Mouse (Mus musculus): ENCODE data around the gene Pvr. TPM values are rescaled to one million over a fixed set of nuclear protein-coding genes. Genes with fewer than 3 reads are reported as not detected.
A peak's percentile ranks its signal among the peaks of the same experiment; 100 is the strongest.

Pvr gene
- total and polyA plus RNA-seq, 2 experiments from 2014 or later, result 6.1 to 11.7 TPM

DNA sequence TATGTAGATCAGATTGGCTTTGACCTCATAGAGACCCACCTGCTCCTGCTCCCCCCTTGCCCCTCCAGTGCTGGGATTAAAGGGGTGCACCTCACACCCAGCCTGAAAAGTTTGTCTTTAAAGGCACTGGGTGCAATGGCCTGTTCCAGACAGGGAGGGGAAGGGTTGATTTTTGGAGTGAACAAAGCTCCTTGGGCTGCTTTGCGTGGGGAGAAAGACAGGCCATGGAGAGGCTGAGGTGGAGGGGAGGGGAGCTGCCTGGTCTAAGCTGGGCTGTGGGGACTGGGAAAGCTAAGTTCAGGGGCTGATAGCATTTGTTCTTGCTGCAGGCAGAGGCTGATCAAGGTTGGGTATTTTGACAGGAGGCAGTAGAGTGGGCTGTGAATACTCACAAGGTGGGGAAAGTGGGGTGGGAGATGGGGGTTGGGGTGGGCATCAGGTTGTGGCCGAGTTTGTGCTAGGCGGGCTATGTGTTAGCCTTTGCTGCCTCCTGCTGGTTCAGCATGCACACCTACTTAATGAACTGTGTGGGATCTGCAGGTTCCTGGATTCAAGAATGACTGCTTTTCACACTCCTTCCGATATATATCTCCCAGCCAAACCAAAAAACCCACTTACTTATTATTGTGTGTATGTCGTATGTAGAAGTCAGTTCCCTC, 48.9 kb downstream of the Pvr start:
- 49% methylated on average over 5 of the region's 5 CpGs for WGBS
- Histone ChIP-seq H3K4me2 (ENCODE audit: low read depth, low read length) (no peak overlapping the region), H3K27me3 (ENCODE audit: insufficient read depth, low read length) (no peaks in the 10 kb centered on the region), H3K27ac (no peak overlapping the region), H3K4me3 (ENCODE audit: low read length) (no peak overlapping the region), H3K4me1 (ENCODE audit: insufficient read depth, low read length) (no peaks in the 10 kb centered on the region), H3K9me3 (ENCODE audit: low read length) (no peaks in the 10 kb centered on the region), H3K9ac (replicated peaks; ENCODE audit: low read length) (no peak overlapping the region), H3K36me3 (ENCODE audit: insufficient read depth, low read length) (no peaks in the 10 kb centered on the region)
- DNase-seq (ENCODE audit: low spot score) (peak; percentile 16), ATAC-seq (no peak)
- peak; percentile 52 for TF ChIP-seq CTCF (IDR thresholded peaks at IDR 0.05; ENCODE audit: low read depth)

DNA sequence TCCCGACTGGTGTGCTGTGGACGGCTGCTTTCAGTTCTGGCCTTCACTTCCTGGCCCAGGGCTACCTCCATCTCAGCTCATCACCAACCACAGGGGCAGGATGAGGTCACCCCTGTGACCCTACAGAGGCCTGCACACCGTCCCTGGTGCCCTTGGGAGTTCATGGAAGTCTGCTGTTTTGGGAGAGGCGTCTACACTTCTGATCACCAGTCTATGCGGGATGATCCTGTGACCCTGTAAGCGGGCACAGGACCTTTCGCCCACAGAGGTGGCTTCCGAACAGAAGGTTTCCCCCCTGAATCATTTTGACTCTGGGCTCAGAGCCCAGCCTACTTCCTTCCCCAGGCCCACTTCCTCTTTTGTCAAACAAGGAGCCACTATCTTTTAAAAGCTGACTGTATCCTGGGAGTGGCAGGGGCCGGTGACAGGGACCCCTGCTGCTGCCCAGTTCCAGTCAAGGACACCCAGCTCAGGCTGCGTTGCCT, 49.8 kb downstream of the Pvr start:
- ATAC-seq, result no peak
- H3K36me3 ChIP-seq (ENCODE audit: insufficient read depth, low read length), result no peaks in the 10 kb centered on the region
- no peak for DNase-seq (ENCODE audit: low spot score)
- no peak for TF ChIP-seq CTCF (IDR thresholded peaks at IDR 0.05; ENCODE audit: low read depth)
- H3K9me3 ChIP-seq (ENCODE audit: low read length), result no peaks in the 10 kb centered on the region
- no peak overlapping the region for H3K4me3 ChIP-seq (ENCODE audit: low read length)
- no peaks in the 10 kb centered on the region for H3K27me3 ChIP-seq (ENCODE audit: insufficient read depth, low read length)
- H3K9ac ChIP-seq (replicated peaks; ENCODE audit: low read length), result no peak overlapping the region
- no peak overlapping the region for H3K4me2 ChIP-seq (ENCODE audit: low read depth, low read length)
- no peaks in the 10 kb centered on the region for H3K4me1 ChIP-seq (ENCODE audit: insufficient read depth, low read length)
- H3K27ac ChIP-seq, result no peak overlapping the region
- 64% methylated on average over 10 of the region's 10 CpGs for WGBS

DNA sequence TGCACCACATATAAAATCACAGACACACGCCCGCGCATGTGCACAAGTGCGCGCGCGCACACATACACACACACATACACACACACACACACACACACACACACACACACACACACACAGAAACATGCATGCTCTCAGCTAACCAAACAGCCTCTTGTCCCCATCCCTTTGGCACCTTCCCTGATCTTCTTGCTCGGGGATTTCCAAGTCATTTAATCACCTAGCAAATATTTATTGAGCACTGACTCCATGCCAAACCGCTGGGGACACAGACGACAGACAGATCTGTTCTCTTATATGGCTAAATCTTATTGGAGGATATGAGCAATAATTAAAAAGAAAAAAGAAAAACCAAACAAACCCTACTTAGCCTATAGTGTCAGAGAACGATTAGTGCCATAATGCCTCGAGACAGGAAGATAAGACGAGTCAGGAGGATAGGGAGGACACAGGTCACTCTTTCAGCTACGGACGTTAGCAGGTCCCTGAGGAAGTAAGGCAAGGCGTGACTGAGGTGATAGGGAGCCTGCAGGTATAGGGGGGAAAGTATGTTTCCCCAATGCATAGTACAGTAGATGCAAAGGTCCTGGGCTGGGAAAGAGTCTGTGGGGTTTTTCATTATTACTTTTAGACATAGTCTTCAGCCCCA, 53.1 kb downstream of the Pvr start:
- H3K36me3 ChIP-seq (ENCODE audit: insufficient read depth, low read length), result no peaks in the 10 kb centered on the region
- H3K4me2 ChIP-seq (ENCODE audit: low read depth, low read length), result no peak overlapping the region
- H3K4me3 ChIP-seq (ENCODE audit: low read length), result no peak overlapping the region
- no peaks in the 10 kb centered on the region for H3K4me1 ChIP-seq (ENCODE audit: insufficient read depth, low read length)
- 89% methylated on average over 16 of the region's 16 CpGs for WGBS
- H3K9ac ChIP-seq (replicated peaks; ENCODE audit: low read length), result no peak overlapping the region
- H3K27ac ChIP-seq, result no peak overlapping the region
- no peak for TF ChIP-seq CTCF (IDR thresholded peaks at IDR 0.05; ENCODE audit: low read depth)
- DNase-seq (ENCODE audit: low spot score) (no peak), ATAC-seq (no peak)
- no peaks in the 10 kb centered on the region for H3K9me3 ChIP-seq (ENCODE audit: low read length)
- no peaks in the 10 kb centered on the region for H3K27me3 ChIP-seq (ENCODE audit: insufficient read depth, low read length)

DNA sequence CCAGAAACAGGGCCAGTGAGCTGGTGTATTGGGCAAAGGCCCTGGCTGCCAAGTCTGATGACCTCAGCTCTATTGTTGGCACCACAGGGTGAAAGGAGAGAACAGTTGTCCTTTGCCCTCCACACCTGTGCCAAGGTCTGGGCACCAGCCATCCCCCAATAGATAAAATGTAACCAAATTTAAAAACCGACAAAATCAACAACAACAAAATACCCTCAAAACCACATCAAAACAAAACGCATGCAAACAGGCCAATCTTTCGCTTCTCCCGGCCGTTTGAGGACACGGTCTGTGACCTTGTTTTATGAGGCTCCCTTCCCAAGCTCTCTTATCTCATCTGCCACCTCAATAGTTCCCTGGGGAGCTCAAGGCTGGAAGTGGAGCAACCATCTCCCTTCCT, 54.5 kb downstream of the Pvr start:
- Histone ChIP-seq H3K9ac (replicated peaks; ENCODE audit: low read length) (no peak overlapping the region), H3K4me1 (ENCODE audit: insufficient read depth, low read length) (no peaks in the 10 kb centered on the region), H3K4me3 (ENCODE audit: low read length) (no peak overlapping the region), H3K27me3 (ENCODE audit: insufficient read depth, low read length) (no peaks in the 10 kb centered on the region), H3K27ac (no peak overlapping the region), H3K36me3 (ENCODE audit: insufficient read depth, low read length) (no peaks in the 10 kb centered on the region), H3K9me3 (ENCODE audit: low read length) (no peaks in the 10 kb centered on the region), H3K4me2 (ENCODE audit: low read depth, low read length) (no peak overlapping the region)
- DNase-seq (ENCODE audit: low spot score), result no peak
- 88% methylated on average over 6 of the region's 6 CpGs for WGBS
- no peak for TF ChIP-seq CTCF (IDR thresholded peaks at IDR 0.05; ENCODE audit: low read depth)
- ATAC-seq, result no peak

DNA sequence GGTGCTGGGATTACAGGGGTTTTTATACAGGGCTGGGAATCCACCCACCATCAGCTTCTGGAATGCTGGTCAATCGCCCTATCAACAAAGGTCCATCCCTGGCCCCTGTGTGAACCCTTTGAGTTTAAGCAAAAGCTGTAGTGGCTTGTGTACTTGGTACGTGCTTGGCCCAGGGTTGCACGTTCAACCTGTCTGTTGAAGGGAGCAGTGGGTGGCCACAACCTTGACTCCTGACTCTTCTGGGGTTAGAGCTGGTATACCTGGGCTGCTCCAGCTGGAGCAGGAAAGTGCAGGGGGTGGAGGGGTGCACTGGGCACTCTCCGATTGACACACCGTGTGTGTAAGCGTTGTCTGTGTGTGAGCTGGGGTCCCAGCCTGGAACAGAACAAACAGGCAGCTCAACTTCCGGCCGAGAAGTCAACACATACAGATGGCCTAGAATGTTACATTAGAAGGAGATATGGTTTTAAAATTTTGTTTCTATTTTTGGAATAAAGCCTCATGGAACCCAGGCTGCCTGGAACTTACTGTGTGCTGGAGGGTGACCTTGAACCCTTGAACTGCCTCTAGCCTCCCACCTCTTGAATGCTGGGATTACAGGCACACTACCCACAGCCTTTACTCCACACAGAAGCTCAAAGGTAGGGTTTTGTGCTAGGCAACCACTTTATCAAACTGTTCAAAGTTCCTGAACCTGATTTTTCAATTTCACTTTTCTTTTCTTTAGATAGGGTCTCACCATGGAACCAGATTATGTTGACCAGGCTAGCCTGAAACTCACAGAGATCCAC, 55.5 kb downstream of the Pvr start:
- H3K4me3 ChIP-seq (ENCODE audit: low read length), result no peak overlapping the region
- TF ChIP-seq CTCF (IDR thresholded peaks at IDR 0.05; ENCODE audit: low read depth), result no peak
- DNase-seq (ENCODE audit: low spot score), result no peak
- no peaks in the 10 kb centered on the region for H3K36me3 ChIP-seq (ENCODE audit: insufficient read depth, low read length)
- 78% methylated on average over 8 of the region's 8 CpGs for WGBS
- no peak overlapping the region for H3K9ac ChIP-seq (replicated peaks; ENCODE audit: low read length)
- no peak overlapping the region for H3K4me2 ChIP-seq (ENCODE audit: low read depth, low read length)
- 0 out of 2 replicates have a peak, but pooled peaks have one; percentile 4 for ATAC-seq
- H3K27ac ChIP-seq, result no peak overlapping the region
- H3K9me3 ChIP-seq (ENCODE audit: low read length), result no peaks in the 10 kb centered on the region
- no peaks in the 10 kb centered on the region for H3K27me3 ChIP-seq (ENCODE audit: insufficient read depth, low read length)
- H3K4me1 ChIP-seq (ENCODE audit: insufficient read depth, low read length), result no peaks in the 10 kb centered on the region

DNA sequence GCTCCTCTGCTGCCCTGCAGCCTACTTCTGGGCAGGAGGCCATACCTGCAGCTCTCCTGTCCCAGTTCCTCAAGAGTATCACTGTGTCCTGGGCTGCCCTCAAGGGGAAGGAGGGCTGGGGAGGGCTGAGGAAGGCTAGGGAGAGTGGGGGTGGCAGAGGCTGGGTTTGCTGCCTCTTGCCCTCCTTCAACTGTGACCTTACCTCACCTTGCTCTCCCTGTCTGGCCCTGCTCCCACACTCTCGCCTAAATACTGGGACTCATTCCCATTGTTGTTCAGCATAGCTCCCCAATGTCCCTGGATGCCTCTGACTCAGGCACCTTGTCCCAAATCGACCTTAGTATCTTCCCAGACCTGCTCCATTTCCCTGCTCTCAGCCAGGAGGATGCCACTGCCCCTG, 56.7 kb downstream of the Pvr start:
- TF ChIP-seq CTCF (IDR thresholded peaks at IDR 0.05; ENCODE audit: low read depth), result no peak
- H3K4me2 ChIP-seq (ENCODE audit: low read depth, low read length), result no peak overlapping the region

More for the DNA sequence above, 56.7 kb downstream of the Pvr start:
- Histone ChIP-seq H3K9me3 (ENCODE audit: low read length) (no peaks in the 10 kb centered on the region), H3K27ac (no peak overlapping the region), H3K36me3 (ENCODE audit: insufficient read depth, low read length) (no peaks in the 10 kb centered on the region), H3K4me3 (ENCODE audit: low read length) (no peak overlapping the region), H3K27me3 (ENCODE audit: insufficient read depth, low read length) (no peaks in the 10 kb centered on the region), H3K9ac (replicated peaks; ENCODE audit: low read length) (no peak overlapping the region), H3K4me1 (ENCODE audit: insufficient read depth, low read length) (no peaks in the 10 kb centered on the region)
- no peak for DNase-seq (ENCODE audit: low spot score)
- 24% methylated on average over 2 of the region's 2 CpGs for WGBS
- no peak for ATAC-seq
